Mouse (Mus musculus) intestine, postnatal 0 days (tissue): ENCODE measurements at regions not wholly inside any gene's neighbourhood (a gene's known extent, or its start where the extent isn't known, plus 50 kb on each side); places are given as distances from the start of the nearest gene placed in this dataset.

Source experiments
- ATAC-seq: fragments of 200-750 bp; cut with Nextera tagmentation; 2 replicates; pipeline ENCODE4 v1.8.0; 2017; ENCODE audit warnings: mild to moderate bottlenecking, moderate TSS enrichment, moderate library complexity
- H3K27ac ChIP-seq: fragments of 300-500 bp; sonication (generic); 2 replicates; pipeline ENCODE4 v1.5.1; 2014; ENCODE audit warnings: mild to moderate bottlenecking, low read depth, low read length, moderate library complexity
- H3K27me3 ChIP-seq: fragments of 300-500 bp; sonication (generic); replicated peaks from 2 replicates; pipeline ENCODE4 v1.6.1; 2014; ENCODE audit warnings: low read length, mixed read lengths; ENCODE audit not compliant: control insufficient read depth, insufficient read depth
- H3K36me3 ChIP-seq: fragments of 300-500 bp; sonication (generic); 2 replicates; pipeline ENCODE4 v1.6.1; 2014; ENCODE audit warnings: mild to moderate bottlenecking, moderate library complexity; ENCODE audit not compliant: control insufficient read depth, insufficient read depth
- H3K4me1 ChIP-seq: fragments of 300-500 bp; sonication (generic); replicated peaks from 2 replicates; pipeline ENCODE4 v1.6.1; 2014; ENCODE audit warnings: antibody characterized with exemption, low read length, mixed read lengths; ENCODE audit not compliant: control insufficient read depth, insufficient read depth
- H3K4me2 ChIP-seq: fragments of 300-500 bp; sonication (generic); replicated peaks from 2 replicates; pipeline ENCODE4 v1.6.1; 2014; ENCODE audit warnings: low read depth, mild to moderate bottlenecking, moderate library complexity
- H3K4me3 ChIP-seq: fragments of 300-500 bp; sonication (generic); 2 replicates; pipeline ENCODE4 v1.5.1; 2014; ENCODE audit warnings: low read depth, low read length
- H3K9ac ChIP-seq: fragments of 300-500 bp; sonication (generic); 2 replicates; pipeline ENCODE4 v1.6.1; 2014; ENCODE audit warnings: mild to moderate bottlenecking, low read depth, low read length
- H3K9me3 ChIP-seq: fragments of 300-500 bp; sonication (generic); 2 replicates; pipeline ENCODE4 v1.6.1; 2016; ENCODE audit warnings: mixed run types; ENCODE audit not compliant: control insufficient read depth
- CTCF ChIP-seq: sonication (generic); IDR thresholded peaks from 2 replicates; pipeline ENCODE4 v1.5.1; 2016; ENCODE audit warnings: low read depth, mild to moderate bottlenecking, control low read depth, antibody characterized with exemption, moderate library complexity
- WGBS: fragments of 180-500 bp; shearing (Covaris S2); extraction: QIAGEN DNeasy Blood & Tissue Kit; methylation state at CpG from one replicate; pipeline ENCODE4 v1.1.7; 2014; 5-methylcytosine and 5-hydroxymethylcytosine counted together

GRCm38 (mm10) chr7:134585478-134585877, 85.0 kb upstream of the Dock1 start:
- H3K9ac ChIP-seq: no peak overlapping the region
- no peak for TF ChIP-seq CTCF
- ATAC-seq: no peak
- H3K36me3 ChIP-seq: no peaks in the 10 kb centered on the region
- H3K27ac ChIP-seq: no peak overlapping the region
- no peak overlapping the region for H3K4me2 ChIP-seq
- no peaks in the 10 kb centered on the region for H3K9me3 ChIP-seq
- H3K4me1 ChIP-seq: no peaks in the 10 kb centered on the region
- no peak overlapping the region for H3K4me3 ChIP-seq
- no peaks in the 10 kb centered on the region for H3K27me3 ChIP-seq
- WGBS: 76% methylated on average over 5 of the region's 5 CpGs

GRCm38 (mm10) chr7:134586990-134587389, 83.5 kb upstream of the Dock1 start:
- Histone ChIP-seq H3K4me1 (no peaks in the 10 kb centered on the region), H3K27ac (no peak overlapping the region), H3K36me3 (no peaks in the 10 kb centered on the region), H3K9ac (no peak overlapping the region), H3K9me3 (no peaks in the 10 kb centered on the region), H3K27me3 (no peaks in the 10 kb centered on the region), H3K4me3 (no peak overlapping the region), H3K4me2 (no peak overlapping the region)
- no peak for ATAC-seq
- no peak for TF ChIP-seq CTCF
- 87% methylated on average over 6 of the region's 6 CpGs for WGBS

- Histone ChIP-seq H3K9ac (no peak overlapping the region), H3K27me3 (no peaks in the 10 kb centered on the region), H3K4me1 (no peaks in the 10 kb centered on the region), H3K9me3 (no peaks in the 10 kb centered on the region), H3K4me2 (no peak overlapping the region), H3K27ac (no peak overlapping the region), H3K36me3 (no peaks in the 10 kb centered on the region), H3K4me3 (no peak overlapping the region)
- no peak for ATAC-seq
- no peak for TF ChIP-seq CTCF
- WGBS: 53% methylated on average over 3 of the region's 3 CpGs
These were observed 62.6 kb upstream of the Dock1 start for GRCm38 (mm10) chr7:134607886-134608285.

DNA sequence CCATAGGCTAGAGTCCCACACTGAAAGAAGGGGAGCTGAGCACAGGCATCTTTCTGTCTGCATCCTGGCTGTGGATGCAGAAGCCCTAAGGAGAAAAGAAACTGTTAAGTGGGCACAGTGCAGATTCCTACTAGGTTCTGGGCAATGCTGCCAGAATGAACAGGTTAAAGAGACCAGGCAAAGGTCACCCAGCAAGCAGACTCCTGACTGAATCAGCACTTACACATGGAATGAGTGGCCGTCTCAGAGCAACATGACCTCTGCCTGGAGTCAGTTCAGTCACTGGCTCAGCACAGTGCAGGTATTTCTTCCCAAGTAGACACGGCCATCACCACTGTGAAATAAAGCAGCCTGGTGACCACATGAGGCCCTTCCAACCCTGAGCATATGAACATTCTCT, 60.3 kb upstream of the Dock1 start:
- 45% methylated on average over 2 of the region's 2 CpGs for WGBS
- no peaks in the 10 kb centered on the region for H3K27me3 ChIP-seq
- no peaks in the 10 kb centered on the region for H3K36me3 ChIP-seq
- TF ChIP-seq CTCF: no peak
- no peak overlapping the region for H3K27ac ChIP-seq
- ATAC-seq: no peak
- H3K4me2 ChIP-seq: no peak overlapping the region
- H3K4me1 ChIP-seq: no peaks in the 10 kb centered on the region
- H3K4me3 ChIP-seq: no peak overlapping the region
- H3K9ac ChIP-seq: no peak overlapping the region
- H3K9me3 ChIP-seq: no peaks in the 10 kb centered on the region

DNA sequence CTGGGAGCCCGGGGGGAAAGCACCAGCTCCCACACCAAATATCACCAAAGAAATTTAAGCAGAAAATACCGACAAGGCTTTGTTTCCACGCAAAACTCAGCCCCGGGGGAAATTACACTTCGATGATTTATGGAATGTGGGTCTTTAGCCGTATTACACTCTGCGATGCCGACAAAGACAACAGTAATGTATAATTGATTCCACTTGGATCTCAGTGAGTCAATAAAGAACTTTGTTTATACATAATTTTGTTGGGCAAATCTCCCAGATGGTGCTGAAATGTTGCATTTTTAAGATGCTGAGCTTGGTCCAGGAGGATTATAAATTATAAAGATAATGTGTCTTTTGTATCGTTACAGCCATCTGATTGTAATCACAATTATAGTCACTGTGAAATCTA, 59.1 kb upstream of the Dock1 start:
- Histone ChIP-seq H3K36me3 (no peaks in the 10 kb centered on the region), H3K27ac (no peak overlapping the region), H3K9ac (no peak overlapping the region), H3K4me3 (no peak overlapping the region), H3K27me3 (no peaks in the 10 kb centered on the region), H3K4me2 (no peak overlapping the region), H3K9me3 (no peaks in the 10 kb centered on the region), H3K4me1 (no peaks in the 10 kb centered on the region)
- no peak for ATAC-seq
- 71% methylated on average over 9 of the region's 9 CpGs for WGBS
- TF ChIP-seq CTCF: no peak

GRCm38 (mm10) chr7:134612175-134612633, 58.2 kb upstream of the Dock1 start:
- no peak for ATAC-seq
- H3K36me3 ChIP-seq: no peaks in the 10 kb centered on the region
- WGBS: 62% methylated on average over 4 of the region's 4 CpGs
- no peak overlapping the region for H3K4me3 ChIP-seq
- no peaks in the 10 kb centered on the region for H3K27me3 ChIP-seq
- no peaks in the 10 kb centered on the region for H3K9me3 ChIP-seq
- no peak overlapping the region for H3K9ac ChIP-seq
- H3K27ac ChIP-seq: no peak overlapping the region
- no peak for TF ChIP-seq CTCF
- no peaks in the 10 kb centered on the region for H3K4me1 ChIP-seq
- H3K4me2 ChIP-seq: no peak overlapping the region
